Mouse (Mus musculus): ENCODE data around the gene Car1.

GRCm38 (mm10) chr3:14857874-14858273 is 49.7 kb upstream of the Car1 start:
- TF ChIP-seq NANOG (IDR thresholded peaks at IDR 0.05; ENCODE audit: borderline replicate concordance, low read length) (no peak), CTCF (conservative IDR thresholded peaks at IDR 0.05; ENCODE audit: low read length) (no peak)

Measured in E14TG2a.4 (cell line).